ENCODE assay signal across 29 mouse cellular contexts in genomic region chr1:186472955-186473354, GRCm38 (mm10).
DNase-seq lines count a peak whose midpoint lies in the region; ATAC-seq and TF ChIP-seq lines count a peak whose summit lies in the region.
"Had no signal": no experiment of that assay in that cellular context is flagged by ENCODE, and none has a peak within 500 bp of the region (broad histone marks: within the 10 kb centered on the region; RNA-seq: fewer than 3 reads in every experiment).

No protein-coding gene starts in this region.

- no peaks in the 10 kb centered on the region for H3K36me3 ChIP-seq in lung, embryonic 16.5 days (ENCODE audit: control insufficient read depth, insufficient read depth, low read length)
- H3K36me3 ChIP-seq in limb, embryonic 14.5 days (ENCODE audit: control insufficient read depth, insufficient read depth, low read length), result no peaks in the 10 kb centered on the region
- H3K36me3 ChIP-seq: embryonic facial prominence, embryonic 13.5 days; forebrain, embryonic 12.5 days; hindbrain, embryonic 13.5 days; limb, embryonic 12.5 days; liver, embryonic 13.5 days had no signal

- H3K4me3 ChIP-seq in lung, embryonic 16.5 days (ENCODE audit: low read length), result no peak overlapping the region
- no peak overlapping the region for H3K4me3 ChIP-seq in limb, embryonic 14.5 days (replicated peaks; ENCODE audit: low read length)
- H3K4me3 ChIP-seq: embryonic facial prominence, embryonic 13.5 days; forebrain, embryonic 12.5 days; gastrocnemius, adult 2 months; hindbrain, embryonic 13.5 days; limb, embryonic 12.5 days; liver, embryonic 13.5 days had no signal

- peaks cover 5% of the 10 kb centered on the region; the same call in 1 of the 2 replicates for H3K4me1 ChIP-seq in lung, embryonic 16.5 days (replicated peaks; ENCODE audit: control insufficient read depth, insufficient read depth, low read length)
- H3K4me1 ChIP-seq in limb, embryonic 14.5 days (ENCODE audit: control insufficient read depth, insufficient read depth, low read length), result no peaks in the 10 kb centered on the region; the same call in 1 of the 2 replicates
- H3K4me1 ChIP-seq: liver, embryonic 13.5 days had no signal

- H3K9me3 ChIP-seq in lung, embryonic 16.5 days (ENCODE audit: control insufficient read depth, low read length), result no peaks in the 10 kb centered on the region
- H3K9me3 ChIP-seq in limb, embryonic 14.5 days (ENCODE audit: control insufficient read depth, low read length), result 0 out of 2 replicates have a peak, but pooled peaks cover 6% of the 10 kb centered on the region
- H3K9me3 ChIP-seq: embryonic facial prominence, embryonic 13.5 days; forebrain, embryonic 12.5 days; hindbrain, embryonic 13.5 days; limb, embryonic 12.5 days; liver, embryonic 13.5 days had no signal

- no peak overlapping the region for H3K27ac ChIP-seq in lung, embryonic 16.5 days (ENCODE audit: low read length)
- no peak overlapping the region for H3K27ac ChIP-seq in limb, embryonic 14.5 days (replicated peaks; ENCODE audit: low read depth, low read length)
- H3K27ac ChIP-seq: embryonic facial prominence, embryonic 13.5 days; forebrain, embryonic 12.5 days; gastrocnemius, adult 2 months; hindbrain, embryonic 13.5 days; limb, embryonic 12.5 days; liver, embryonic 13.5 days had no signal

- TF ChIP-seq POLR2A in limb, embryonic 14.5 days (IDR thresholded peaks at IDR 0.05; ENCODE audit: borderline replicate concordance, extremely low read depth, insufficient read depth, insufficient read length), result no peak

- no peak overlapping the region for H3K4me2 ChIP-seq in lung, embryonic 16.5 days (ENCODE audit: low read depth, low read length)
- no peak overlapping the region for H3K4me2 ChIP-seq in limb, embryonic 14.5 days (replicated peaks; ENCODE audit: low read depth, low read length, severe bottlenecking)
- H3K4me2 ChIP-seq: embryonic facial prominence, embryonic 13.5 days; forebrain, embryonic 12.5 days; heart, embryonic 11.5 days; hindbrain, embryonic 13.5 days; limb, embryonic 12.5 days; liver, embryonic 13.5 days; midbrain, embryonic 11.5 days had no signal

- peak; percentile 84 for ATAC-seq in frontal cortex, adult (ENCODE audit: low TSS enrichment)
- peak; percentile 59; the same call in 1 of the 2 replicates for ATAC-seq in lung, embryonic 16.5 days (ENCODE audit: low read depth)
- peak; percentile 69 for ATAC-seq in limb, embryonic 14.5 days (ENCODE audit: low FRiP score, low read depth)
- ATAC-seq in CD4-positive, CD25-positive, alpha-beta regulatory T cell, adult 4 months, result no peak
- ATAC-seq: intestine, embryonic 16.5 days; midbrain, embryonic 16.5 days had no signal

- H3K27me3 ChIP-seq in lung, embryonic 16.5 days (ENCODE audit: control insufficient read depth, insufficient read depth, low read depth, low read length), result no peaks in the 10 kb centered on the region
- H3K27me3 ChIP-seq in limb, embryonic 14.5 days (ENCODE audit: control insufficient read depth, insufficient read depth, low read length), result no peaks in the 10 kb centered on the region
- H3K27me3 ChIP-seq: embryonic facial prominence, embryonic 13.5 days; forebrain, embryonic 12.5 days; hindbrain, embryonic 13.5 days; limb, embryonic 12.5 days; liver, embryonic 13.5 days had no signal

- 46% methylated on average over 10 of the region's 10 CpGs for WGBS in lung, embryonic 16.5 days
- WGBS in limb, embryonic 14.5 days, result 51% methylated on average over 10 of the region's 10 CpGs

- no peak overlapping the region for H3K9ac ChIP-seq in lung, embryonic 16.5 days (ENCODE audit: low read length)
- no peak overlapping the region for H3K9ac ChIP-seq in limb, embryonic 14.5 days (ENCODE audit: low read depth, low read length, severe bottlenecking)
- H3K9ac ChIP-seq: embryonic facial prominence, embryonic 13.5 days; forebrain, embryonic 12.5 days; hindbrain, embryonic 13.5 days; limb, embryonic 12.5 days; liver, embryonic 13.5 days had no signal

- no peak for DNase-seq in frontal cortex, postnatal 14 days (ENCODE audit: low spot score in 2 of 2)
- DNase-seq in lung, postnatal 25 days (ENCODE audit: low spot score), result no peak
- peak; percentile 26 for DNase-seq in brain, adult 2 months (ENCODE audit: low read depth, low spot score)
- peak; percentile 84 for DNase-seq in limb, embryonic 14.5 days (ENCODE audit: low spot score)
- no peak for DNase-seq in embryo, embryonic 10 days (ENCODE audit: low spot score)
- DNase-seq: adrenal gland, postnatal 14 days; cerebellum, adult 2 months; cerebellum, postnatal 25 days; gastrocnemius, adult 2 months; gastrocnemius, postnatal 36 days; heart, adult 18-20 months; heart, postnatal 36 days; kidney, adult 8-10 months; kidney, postnatal 10 days; layer of hippocampus, postnatal 36 days; liver, embryonic 13.5 days; lung, adult 2 months; thymus, postnatal 4 days had no signal

Comparison
In these comparisons a context has a peak if more than half of its experiments do, and no peak if none do; other contexts are left out.
1. DNase-seq: peak in brain, adult 2 months (single experiment) and limb, embryonic 14.5 days (single experiment); none in frontal cortex, postnatal 14 days (0 of 2), lung, postnatal 25 days (single experiment) and embryo, embryonic 10 days (single experiment).